Mouse (Mus musculus): ENCODE measurements around the gene Fbxo24.

- TF ChIP-seq CTCF (IDR thresholded peaks at IDR 0.05; ENCODE audit: low read depth) (no peak), EP300 (optimal IDR thresholded peaks at IDR 0.05) (no peak)
Observed at GRCm38 (mm10) chr5:137649251-137649650, 20.4 kb upstream of the Fbxo24 start.

Measured in stomach, postnatal 0 days (tissue).